Mouse (Mus musculus): ENCODE measurements at regions not wholly inside any gene's neighbourhood (a gene's known extent, or its start where the extent isn't known, plus 50 kb on each side); places are given as distances from the start of the nearest gene placed in this dataset.

GRCm38 (mm10) chr3:28183061-28183762 lies 79.8 kb upstream of the Tnik start:
- intact Hi-C loops (cut with DNase I): no loop called here

GRCm38 (mm10) chr3:28185518-28185917 lies 77.5 kb upstream of the Tnik start:
- intact Hi-C loops (cut with DNase I): no loop called here
- no peak for DNase-seq

More at GRCm38 (mm10) chr3:28183061-28183762, 79.8 kb upstream of the Tnik start:
- no peak for DNase-seq

GRCm38 (mm10) chr3:28185918-28186317 lies 77.1 kb upstream of the Tnik start:
- intact Hi-C loops (cut with DNase I): no loop called here
- no peak for DNase-seq

GRCm38 (mm10) chr3:28189371-28189770 lies 73.6 kb upstream of the Tnik start:
- intact Hi-C loops (cut with DNase I): no loop called here
- no peak for DNase-seq

- DNase-seq: peak in 1 of 2 experiments; percentile 18
- intact Hi-C loops (cut with DNase I): no loop called here
Measured at GRCm38 (mm10) chr3:28190243-28190642, 72.8 kb upstream of the Tnik start.

GRCm38 (mm10) chr3:28194388-28194970 lies 68.5 kb upstream of the Tnik start:
- intact Hi-C loops (cut with DNase I): no loop called here
- no peak for DNase-seq

- intact Hi-C loops (cut with DNase I): no loop called here
- DNase-seq: no peak
Measured at GRCm38 (mm10) chr3:28196786-28197185, 66.2 kb upstream of the Tnik start.

- intact Hi-C loops (cut with DNase I): no loop called here
- no peak for DNase-seq
Measured at GRCm38 (mm10) chr3:28209304-28209703, 53.7 kb upstream of the Tnik start.

- intact Hi-C loops (cut with DNase I): no loop called here
- DNase-seq: no peak
Measured at GRCm38 (mm10) chr3:28210847-28211803, 51.9 kb upstream of the Tnik start.
